Mouse (Mus musculus) heart, embryonic 14.5 days (tissue): ENCODE data around the gene Rps10. TPM values are rescaled to one million over a fixed set of nuclear protein-coding genes. Genes with fewer than 3 reads are reported as not detected.

Experiments
- ATAC-seq: fragments of 200-750 bp; cut with Nextera tagmentation; 2 replicates; pipeline ENCODE4 v1.8.0; 2017; ENCODE audit warnings: low read depth, moderate TSS enrichment; ENCODE audit not compliant: insufficient number of reproducible peaks, insufficient read depth, low FRiP score
- H3K27ac ChIP-seq, 2 experiments: fragments of 200-500 bp in 1 of 2; fragments of 300-500 bp in 1 of 2; sonication (generic) in 1 of 2; replicated peaks in 1 of 2; 2 replicates each; pipeline ENCODE4 v1.5.1; 2012 to 2014; ENCODE audit warnings: low read depth in 2 of 2, low read length in 2 of 2, control low read depth in 1 of 2, mild to moderate bottlenecking in 1 of 2, mixed read lengths in 1 of 2; ENCODE audit not compliant: control insufficient read depth in 1 of 2, insufficient read depth in 1 of 2
- H3K27me3 ChIP-seq: fragments of 300-500 bp; sonication (generic); 2 replicates; pipeline ENCODE4 v1.6.1; 2014; ENCODE audit warnings: mild to moderate bottlenecking, low read length, control low read depth; ENCODE audit not compliant: control insufficient read depth, insufficient read depth
- H3K36me3 ChIP-seq: fragments of 300-500 bp; sonication (generic); 2 replicates; pipeline ENCODE4 v1.6.1; 2014; ENCODE audit warnings: mild to moderate bottlenecking, control low read depth, low read length, mixed read lengths; ENCODE audit not compliant: control insufficient read depth, insufficient read depth
- H3K4me1 ChIP-seq, 2 experiments: fragments of 200-500 bp in 1 of 2; fragments of 300-500 bp in 1 of 2; sonication (generic) in 1 of 2; 2 replicates each; pipeline ENCODE4 v1.6.1; 2012 to 2014; ENCODE audit warnings: low read length in 2 of 2, control low read depth in 1 of 2, mixed read lengths in 1 of 2; ENCODE audit not compliant: control insufficient read depth in 2 of 2, insufficient read depth in 2 of 2
- H3K4me2 ChIP-seq: fragments of 300-500 bp; sonication (generic); 2 replicates; pipeline ENCODE4 v1.6.1; 2014; ENCODE audit warnings: mild to moderate bottlenecking, low read length
- H3K4me3 ChIP-seq, 2 experiments: fragments of 200-500 bp in 1 of 2; fragments of 300-500 bp in 1 of 2; sonication (generic) in 1 of 2; 2 replicates each; pipeline ENCODE4 v1.5.1; 2012 to 2014; ENCODE audit warnings: low read length in 2 of 2, mild to moderate bottlenecking in 2 of 2, control low read depth in 1 of 2, low read depth in 1 of 2, moderate library complexity in 1 of 2; ENCODE audit not compliant: control insufficient read depth in 1 of 2, insufficient read depth in 1 of 2
- H3K9ac ChIP-seq: fragments of 300-500 bp; sonication (generic); 2 replicates; pipeline ENCODE4 v1.6.1; 2014; ENCODE audit warnings: mild to moderate bottlenecking, low read length
- H3K9me3 ChIP-seq: fragments of 300-500 bp; sonication (generic); 2 replicates; pipeline ENCODE4 v1.6.1; 2016; ENCODE audit warnings: low read length, control low read depth; ENCODE audit not compliant: control insufficient read depth
- WGBS: fragments of 180-500 bp; shearing (Covaris S2); extraction: QIAGEN DNeasy Blood & Tissue Kit; methylation state at CpG from one replicate; pipeline ENCODE4 v1.1.7; 2014; 5-methylcytosine and 5-hydroxymethylcytosine counted together
- polyA plus RNA-seq: library from polyadenylated mRNA; unstranded; fragments of >200 nt; fragmentation: Nextera tagmentation; extraction: Ambion mirVana; gene quantifications from 2 replicates; pipeline ENCODE4 v1.2.1, GENCODE M21; 2014

Rps10 gene
- polyA plus RNA-seq, 1 experiment from 2014 or later = 715 TPM

- H3K27me3 ChIP-seq = no peaks in the 10 kb centered on the region
- H3K4me3 ChIP-seq = no peak overlapping the region
- peaks cover 6 to 26% of the 10 kb centered on the region in 2 experiments; a peak in 3 of 4 replicates for H3K4me1 ChIP-seq
- H3K9me3 ChIP-seq = no peaks in the 10 kb centered on the region
- peaks cover 47% of the 10 kb centered on the region for H3K36me3 ChIP-seq
- no peak for ATAC-seq
- no peak overlapping the region for H3K27ac ChIP-seq
- H3K4me2 ChIP-seq = no peak overlapping the region
- H3K9ac ChIP-seq = no peak overlapping the region
- WGBS = 61% methylated on average over 2 of the region's 2 CpGs
These were observed 7.0 kb downstream of the Rps10 start for GRCm38 (mm10) chr17:27629249-27630020.

DNA sequence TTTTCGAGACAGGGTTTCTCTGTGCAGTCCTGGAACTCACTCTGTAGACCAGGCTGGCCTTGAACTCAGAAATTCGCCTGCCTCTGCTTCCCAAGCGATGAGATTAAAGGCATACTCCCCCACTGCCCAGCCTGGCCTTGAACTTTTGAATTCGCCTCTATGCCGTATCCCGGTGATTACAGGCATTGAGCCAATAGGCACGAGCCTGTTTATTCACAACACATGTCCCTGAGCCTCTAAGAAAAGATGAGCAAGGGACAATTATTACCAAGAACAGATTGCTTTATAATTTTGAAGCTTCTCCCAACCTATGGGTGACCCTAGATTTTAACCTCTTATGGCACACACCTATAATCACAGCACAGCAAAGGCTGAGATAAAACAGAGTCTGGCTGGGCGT lies 8.1 kb downstream of the Rps10 start:
- Histone ChIP-seq H3K36me3 (peaks cover 41% of the 10 kb centered on the region), H3K9ac (no peak overlapping the region), H3K4me3 (no peak overlapping the region), H3K9me3 (no peaks in the 10 kb centered on the region), H3K27me3 (no peaks in the 10 kb centered on the region), H3K27ac (no peak overlapping the region), H3K4me1 (peaks cover 4 to 21% of the 10 kb centered on the region in 2 experiments; a peak in 3 of 4 replicates), H3K4me2 (no peak overlapping the region)
- ATAC-seq = no peak
- WGBS = 92% methylated on average over 8 of the region's 8 CpGs

DNA sequence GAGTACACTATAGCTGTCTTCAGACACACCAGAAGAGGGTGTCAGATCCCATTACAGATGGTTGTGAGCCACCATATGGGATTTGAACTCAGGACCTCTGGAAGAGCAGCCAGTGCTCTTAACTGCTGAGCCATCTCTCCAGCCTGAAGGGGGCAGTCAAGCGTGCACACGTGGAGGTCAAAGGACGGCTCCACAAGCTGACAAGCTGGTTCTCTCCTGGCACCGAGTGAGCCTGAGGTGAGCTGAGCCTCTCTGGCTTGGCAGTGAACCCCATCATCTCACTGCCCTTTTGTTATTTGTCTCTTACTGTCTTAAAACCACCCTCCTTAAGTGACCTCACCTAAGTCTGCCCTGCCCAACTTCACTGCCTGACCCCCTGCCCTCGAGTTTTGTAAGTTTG lies 9.0 kb downstream of the Rps10 start:
- Histone ChIP-seq H3K9ac (no peak overlapping the region), H3K27ac (no peak overlapping the region), H3K4me2 (no peak overlapping the region), H3K36me3 (peaks cover 32% of the 10 kb centered on the region), H3K9me3 (no peaks in the 10 kb centered on the region), H3K27me3 (no peaks in the 10 kb centered on the region), H3K4me3 (no peak overlapping the region), H3K4me1 (peaks cover 2 to 12% of the 10 kb centered on the region in 2 experiments; a peak in 3 of 4 replicates)
- 43% methylated on average over 5 of the region's 5 CpGs for WGBS
- no peak for ATAC-seq

DNA sequence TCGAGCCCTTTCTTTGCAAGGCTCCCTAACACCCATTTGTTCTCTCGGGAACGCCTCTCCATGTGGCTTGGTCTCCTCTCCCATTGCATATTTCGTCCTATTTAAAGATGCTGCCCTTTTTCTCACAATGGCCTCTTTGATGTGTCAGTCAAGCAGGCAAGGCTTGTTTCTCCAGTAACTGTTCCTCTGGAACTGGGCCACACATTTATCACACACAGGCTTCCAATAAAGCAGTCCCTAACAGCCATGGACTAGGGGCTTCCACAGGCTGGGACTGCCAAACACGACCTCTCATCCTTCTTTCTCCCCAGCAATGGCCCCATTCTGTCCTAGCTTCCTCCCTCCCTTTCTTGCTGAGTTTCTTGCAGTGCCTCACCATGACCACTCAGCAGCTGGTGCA lies 9.8 kb downstream of the Rps10 start:
- peaks cover 2 to 9% of the 10 kb centered on the region in 2 experiments; a peak in 2 of 4 replicates for H3K4me1 ChIP-seq
- H3K4me2 ChIP-seq = no peak overlapping the region
- WGBS = 29% methylated on average over 5 of the region's 5 CpGs
- H3K4me3 ChIP-seq = no peak overlapping the region
- peaks cover 24% of the 10 kb centered on the region for H3K36me3 ChIP-seq
- H3K27ac ChIP-seq = no peak overlapping the region; a peak in 1 of 4 replicates
- H3K9ac ChIP-seq = no peak overlapping the region
- no peaks in the 10 kb centered on the region for H3K27me3 ChIP-seq
- no peak for ATAC-seq
- H3K9me3 ChIP-seq = no peaks in the 10 kb centered on the region

DNA sequence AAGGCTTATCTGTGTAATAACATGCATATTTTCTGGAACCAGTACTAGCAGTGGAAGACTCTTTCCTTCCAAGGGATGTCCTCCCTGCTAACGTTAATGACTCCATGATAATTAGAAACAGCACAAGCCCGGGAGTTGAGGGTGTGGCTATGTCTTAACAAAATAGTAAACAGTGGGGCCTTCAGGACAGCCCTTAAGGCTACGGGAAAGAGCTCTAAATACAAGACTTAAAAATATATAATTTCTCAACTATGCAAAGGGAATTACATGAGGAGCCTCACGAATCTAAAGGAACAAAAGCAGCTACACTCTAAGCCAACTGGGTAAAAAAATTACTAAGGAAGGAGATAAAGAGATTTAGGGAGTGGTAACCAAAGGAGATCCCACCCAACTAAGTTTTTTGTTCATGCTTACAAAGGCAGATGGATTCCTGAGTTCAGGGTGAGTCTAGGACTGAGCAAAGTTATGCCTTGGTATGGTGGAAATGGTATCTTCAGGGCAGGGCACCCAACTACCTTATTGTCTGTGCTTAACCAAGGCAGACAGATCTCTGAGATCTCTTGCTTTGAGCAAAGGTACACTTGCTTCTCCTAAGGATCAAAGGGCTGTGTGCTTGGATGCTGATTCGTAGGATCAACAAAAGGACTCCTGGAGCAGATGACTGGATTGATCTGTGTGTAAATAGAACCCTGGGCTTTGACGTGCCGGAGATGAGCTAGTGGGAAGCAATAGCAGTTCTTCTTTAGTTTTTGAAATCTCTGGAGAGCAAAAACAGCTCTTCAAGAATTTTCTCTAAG lies 10.8 kb downstream of the Rps10 start:
- ATAC-seq = no peak
- H3K27ac ChIP-seq = no peak overlapping the region
- H3K4me3 ChIP-seq = no peak overlapping the region
- peaks cover 14% of the 10 kb centered on the region for H3K36me3 ChIP-seq
- H3K4me2 ChIP-seq = no peak overlapping the region
- 65% methylated on average over 7 of the region's 7 CpGs for WGBS
- no peaks in the 10 kb centered on the region for H3K9me3 ChIP-seq
- H3K27me3 ChIP-seq = no peaks in the 10 kb centered on the region
- peaks cover 5 to 19% of the 10 kb centered on the region in 2 experiments for H3K4me1 ChIP-seq
- H3K9ac ChIP-seq = no peak overlapping the region

DNA sequence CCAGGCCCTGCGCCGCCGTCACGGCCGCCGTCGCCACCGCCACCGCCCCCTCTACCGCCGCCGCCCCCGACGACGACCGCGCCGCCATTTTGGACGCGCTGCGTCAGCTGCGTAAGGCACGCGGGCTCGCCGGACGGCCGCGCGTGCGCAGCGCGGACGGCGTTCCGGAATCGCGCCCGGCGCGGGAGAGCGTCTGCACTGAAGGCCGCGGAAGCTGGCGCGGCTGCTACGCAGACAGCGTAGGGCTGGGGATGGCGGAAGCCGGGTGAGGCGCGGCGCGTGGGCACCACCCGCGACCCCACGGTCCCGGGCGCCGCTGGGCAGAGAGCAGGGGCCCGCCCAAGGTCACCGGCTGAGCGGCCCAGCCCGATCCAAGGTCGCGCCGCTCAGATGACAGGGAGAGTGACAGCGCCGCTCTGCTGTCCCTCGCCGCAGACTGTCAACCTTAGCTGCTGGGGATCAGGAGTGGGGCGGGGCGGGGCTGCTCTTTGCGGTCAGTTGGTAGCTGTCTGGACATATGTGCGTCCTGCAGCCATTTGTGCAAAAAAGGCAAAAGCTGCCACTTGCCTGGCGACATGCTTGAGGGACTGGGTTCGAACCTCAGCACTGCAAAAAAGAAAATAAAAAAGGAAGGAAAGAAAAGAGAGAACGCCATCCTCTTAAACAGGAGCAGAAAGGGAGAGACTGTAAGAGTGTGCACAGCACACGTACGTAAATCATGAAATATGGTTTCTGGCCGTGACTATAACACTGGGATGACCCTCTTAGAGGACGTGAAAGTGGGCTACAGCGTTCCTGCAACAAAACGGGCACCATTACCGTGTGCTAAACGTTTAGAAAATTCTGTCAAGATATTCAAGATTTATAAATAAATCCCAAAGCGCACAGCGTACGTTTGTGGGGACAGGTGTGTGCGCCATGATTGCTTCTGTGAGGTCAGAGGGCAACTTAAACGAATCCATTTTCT lies 12.8 kb downstream of the Rps10 start, which contains the start of gene Nudt3:
TSS of gene Nudt3 (minus strand) at position 136 of the 967 bp plus-strand sequence.
- H3K27ac ChIP-seq = peak within 1 kb of the TSS; percentile 86 to 96
- peak within 1 kb of the TSS; percentile 97 for H3K9ac ChIP-seq
- no peaks in the 10 kb centered on the region for H3K9me3 ChIP-seq
- no peaks in the 10 kb centered on the region for H3K36me3 ChIP-seq
- peak within 1 kb of the TSS; percentile 82 for H3K4me2 ChIP-seq
- peak; percentile 86 for ATAC-seq
- peaks cover 8 to 30% of the 10 kb centered on the region in 2 experiments for H3K4me1 ChIP-seq
- WGBS = 9% methylated on average over 76 of the region's 91 CpGs
- no peaks in the 10 kb centered on the region for H3K27me3 ChIP-seq
- peak within 1 kb of the TSS; percentile 80 to 89 for H3K4me3 ChIP-seq
